Mouse (Mus musculus): ENCODE results near the gene Cyp27b1.

Cyp27b1 gene

DNA sequence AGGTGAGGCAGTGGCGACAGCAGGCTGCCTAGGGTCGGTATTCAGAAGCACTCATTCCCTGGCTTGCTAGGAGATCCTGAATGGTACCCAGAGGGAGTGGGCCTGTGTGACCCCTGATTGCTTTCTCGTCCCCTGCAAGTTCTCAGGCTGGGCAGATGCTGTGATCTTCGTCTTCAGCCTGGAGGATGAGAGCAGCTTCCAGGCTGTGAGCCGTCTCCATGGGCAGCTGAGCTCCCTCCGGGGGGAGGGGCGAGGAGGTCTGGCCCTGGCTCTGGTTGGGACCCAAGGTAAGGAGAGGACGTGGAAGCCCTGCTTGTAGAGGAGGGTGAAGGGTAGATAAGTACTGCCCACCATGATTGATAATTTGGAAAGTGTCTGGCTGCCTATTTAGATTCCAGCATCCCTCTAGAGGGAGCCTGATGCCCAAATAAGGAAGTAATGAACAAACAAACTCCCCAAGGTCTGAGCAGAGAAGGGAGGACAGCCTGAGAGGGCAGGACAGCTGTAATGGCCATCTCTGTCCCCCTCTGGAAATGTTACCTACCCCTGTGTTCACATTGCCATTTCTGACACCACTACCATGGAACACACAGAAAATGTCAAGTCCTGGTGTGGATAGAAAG, 35.4 kb downstream of the Cyp27b1 start:
- Histone ChIP-seq H3K36me3 (ENCODE audit: control insufficient read depth, insufficient read depth, low read length, poor library complexity, severe bottlenecking) (peaks cover 18% of the 10 kb centered on the region), H3K27me3 (ENCODE audit: control insufficient read depth, insufficient read depth, low read length, poor library complexity, severe bottlenecking) (no peaks in the 10 kb centered on the region)
- DNase-seq (ENCODE audit: low read depth, low spot score), result no peak

DNA sequence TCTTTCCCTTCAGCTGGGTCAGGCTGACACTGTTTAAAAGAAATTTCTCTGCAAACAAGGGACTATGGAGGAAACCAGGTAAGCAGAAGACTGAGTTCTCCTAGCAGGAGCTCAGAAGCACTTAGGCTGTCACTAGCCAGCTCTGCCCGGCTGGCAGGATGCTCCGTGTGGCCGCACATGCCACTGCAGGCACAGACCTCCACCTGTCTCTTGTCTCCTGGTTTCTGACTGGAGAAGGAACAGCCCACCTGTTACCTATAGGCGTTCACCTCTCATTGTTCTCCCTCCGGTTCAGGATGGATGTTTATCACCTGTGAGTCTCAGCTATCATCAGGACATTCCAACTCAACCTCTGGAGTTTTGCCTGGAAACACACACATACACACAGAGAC, 35.9 kb downstream of the Cyp27b1 start:
- no peak for DNase-seq (ENCODE audit: low read depth, low spot score)
- H3K27me3 ChIP-seq (ENCODE audit: control insufficient read depth, insufficient read depth, low read length, poor library complexity, severe bottlenecking), result no peaks in the 10 kb centered on the region
- H3K36me3 ChIP-seq (ENCODE audit: control insufficient read depth, insufficient read depth, low read length, poor library complexity, severe bottlenecking), result peaks cover 18% of the 10 kb centered on the region

DNA sequence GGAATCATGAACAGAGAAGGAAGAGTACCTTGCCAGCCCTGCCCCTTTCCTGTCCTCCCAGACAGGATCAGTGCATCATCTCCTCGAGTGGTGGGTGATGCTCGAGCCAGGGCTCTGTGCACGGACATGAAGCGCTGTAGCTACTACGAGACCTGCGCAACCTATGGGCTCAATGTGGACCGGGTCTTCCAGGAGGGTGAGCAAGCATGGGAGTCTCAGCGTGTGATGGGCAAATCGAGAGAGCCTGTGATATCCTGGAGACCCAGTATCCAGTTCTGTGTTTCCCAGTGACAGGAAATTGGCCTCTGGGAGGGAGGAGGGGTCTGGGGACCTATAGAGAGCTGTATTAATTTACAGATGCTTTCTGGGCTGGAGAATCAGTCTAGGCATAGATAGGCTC, 37.0 kb downstream of the Cyp27b1 start:
- H3K36me3 ChIP-seq (ENCODE audit: control insufficient read depth, insufficient read depth, low read length, poor library complexity, severe bottlenecking), result peaks cover 16% of the 10 kb centered on the region
- no peaks in the 10 kb centered on the region for H3K27me3 ChIP-seq (ENCODE audit: control insufficient read depth, insufficient read depth, low read length, poor library complexity, severe bottlenecking)
- DNase-seq (ENCODE audit: low read depth, low spot score), result no peak

DNA sequence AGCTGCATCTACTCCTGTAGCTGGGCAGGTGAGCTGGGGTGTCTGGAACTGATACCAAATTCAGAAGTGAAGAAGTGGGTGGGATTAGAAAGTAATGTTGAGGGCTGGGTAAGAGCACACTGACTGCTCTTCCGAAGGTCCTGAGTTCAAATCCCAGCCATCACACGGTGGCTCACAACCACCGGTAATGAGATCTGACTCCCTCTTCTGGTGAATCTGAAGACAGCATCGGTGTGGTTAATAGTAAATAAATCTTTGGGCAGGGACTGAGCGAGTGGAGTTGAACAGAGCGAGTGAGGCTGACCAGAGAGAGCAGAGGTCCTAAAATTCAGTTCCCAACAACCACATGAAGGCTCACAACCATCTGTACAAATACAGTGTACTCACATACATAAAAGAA, 37.6 kb downstream of the Cyp27b1 start:
- DNase-seq (ENCODE audit: low read depth, low spot score), result no peak
- no peaks in the 10 kb centered on the region for H3K27me3 ChIP-seq (ENCODE audit: control insufficient read depth, insufficient read depth, low read length, poor library complexity, severe bottlenecking)
- H3K36me3 ChIP-seq (ENCODE audit: control insufficient read depth, insufficient read depth, low read length, poor library complexity, severe bottlenecking), result peaks cover 18% of the 10 kb centered on the region

DNA sequence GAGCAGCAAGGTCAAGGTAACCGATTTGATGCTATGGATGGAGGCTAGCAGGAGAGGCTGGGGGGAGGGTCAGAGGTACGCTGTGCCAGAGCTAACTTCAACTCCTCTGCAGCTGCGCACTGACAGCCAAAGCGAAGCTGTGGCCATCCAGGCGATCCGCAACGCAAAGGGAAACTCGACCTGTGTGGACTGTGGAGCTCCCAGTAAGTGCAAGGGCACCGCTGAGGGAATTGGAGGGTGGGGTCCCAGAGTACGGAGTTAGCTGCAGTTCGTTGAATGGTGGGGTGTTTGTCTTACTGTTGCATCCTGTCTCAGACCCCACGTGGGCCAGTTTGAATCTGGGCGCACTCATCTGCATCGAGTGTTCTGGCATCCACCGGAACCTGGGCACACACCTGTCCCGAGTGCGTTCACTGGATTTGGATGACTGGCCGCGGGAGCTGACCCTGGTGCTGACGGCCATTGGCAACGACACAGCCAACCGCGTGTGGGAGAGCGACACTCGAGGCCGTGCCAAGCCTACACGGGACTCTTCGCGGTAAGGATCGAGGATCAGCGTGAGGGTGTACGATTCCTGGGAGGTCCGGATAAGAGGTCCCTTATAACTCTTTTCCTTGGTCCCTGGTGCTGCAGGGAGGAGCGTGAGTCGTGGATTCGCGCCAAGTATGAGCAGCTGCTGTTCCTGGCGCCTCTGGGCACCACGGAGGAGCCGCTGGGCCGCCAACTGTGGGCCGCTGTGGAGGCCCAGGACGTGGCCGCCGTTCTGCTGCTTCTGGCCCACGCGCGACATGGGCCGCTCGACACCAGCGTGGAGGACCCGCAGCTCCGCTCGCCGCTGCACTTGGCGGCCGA, 42.7 kb downstream of the Cyp27b1 start:
- no peak for DNase-seq (ENCODE audit: low read depth, low spot score)
- H3K36me3 ChIP-seq (ENCODE audit: control insufficient read depth, insufficient read depth, low read length, poor library complexity, severe bottlenecking), result peaks cover 21% of the 10 kb centered on the region
- no peaks in the 10 kb centered on the region for H3K27me3 ChIP-seq (ENCODE audit: control insufficient read depth, insufficient read depth, low read length, poor library complexity, severe bottlenecking)

DNA sequence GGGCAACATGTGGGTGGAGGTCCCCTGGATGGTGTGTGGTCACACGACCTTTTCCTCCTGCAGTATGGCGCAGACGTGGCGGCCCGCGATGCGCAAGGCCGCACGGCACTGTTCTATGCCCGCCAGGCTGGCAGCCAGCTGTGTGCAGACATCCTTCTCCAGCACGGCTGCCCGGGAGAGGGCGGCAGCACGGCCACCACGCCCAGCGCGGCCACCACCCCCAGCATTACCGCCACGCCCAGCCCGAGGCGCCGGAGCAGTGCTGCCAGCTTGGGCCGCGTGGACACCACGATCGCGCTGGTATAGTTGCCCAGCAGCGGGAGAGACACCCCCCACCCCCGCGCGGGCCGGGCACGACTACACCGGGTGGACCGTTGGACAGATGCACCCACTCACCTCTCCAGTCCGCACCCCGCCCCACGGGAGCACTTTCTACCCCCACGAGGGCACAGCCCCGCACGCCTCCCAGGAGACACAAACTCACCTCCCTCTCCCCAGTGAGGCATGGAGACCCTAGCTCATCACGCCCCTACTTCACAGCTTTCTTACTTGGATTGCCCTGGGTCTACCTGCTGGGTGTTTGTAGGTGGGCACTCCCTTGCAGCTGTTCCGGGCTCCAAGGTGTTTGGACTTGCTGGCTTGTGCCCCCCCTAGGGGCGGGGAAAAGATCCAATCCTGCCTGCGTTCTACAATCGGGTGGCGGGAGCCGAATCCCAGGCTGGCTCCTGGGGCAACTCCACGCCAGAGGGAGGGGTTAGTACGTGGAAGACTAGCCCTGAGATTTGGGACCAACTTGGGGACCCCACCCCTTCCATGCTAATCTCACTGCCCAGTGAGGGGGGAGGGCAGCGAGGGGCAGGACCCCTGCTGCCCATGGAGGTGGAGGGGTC, 43.7 kb downstream of the Cyp27b1 start:
- no peaks in the 10 kb centered on the region for H3K27me3 ChIP-seq (ENCODE audit: control insufficient read depth, insufficient read depth, low read length, poor library complexity, severe bottlenecking)
- peaks cover 22% of the 10 kb centered on the region for H3K36me3 ChIP-seq (ENCODE audit: control insufficient read depth, insufficient read depth, low read length, poor library complexity, severe bottlenecking)
- no peak for DNase-seq (ENCODE audit: low read depth, low spot score)

DNA sequence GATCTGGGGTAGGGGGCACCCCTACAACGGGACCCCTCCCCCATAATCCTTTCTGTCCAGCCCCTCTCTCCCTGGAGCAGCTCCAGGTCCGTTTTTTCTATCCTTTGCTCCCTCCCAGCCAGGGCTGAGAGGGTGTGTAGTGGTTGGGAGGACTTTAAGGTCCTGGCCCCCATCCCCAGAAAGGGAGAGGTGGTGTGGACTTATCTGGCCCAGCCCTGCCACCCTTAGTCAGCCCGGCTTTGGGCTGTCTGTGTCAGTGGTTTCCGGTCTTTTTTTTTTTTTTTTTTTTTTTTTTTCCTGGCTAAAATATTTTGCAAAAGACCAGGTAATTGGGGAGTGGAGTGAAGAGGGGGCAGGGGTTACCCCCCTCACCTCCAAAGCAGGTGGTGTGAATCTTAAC, 44.7 kb downstream of the Cyp27b1 start:
- DNase-seq (ENCODE audit: low read depth, low spot score), result no peak
- no peaks in the 10 kb centered on the region for H3K27me3 ChIP-seq (ENCODE audit: control insufficient read depth, insufficient read depth, low read length, poor library complexity, severe bottlenecking)
- H3K36me3 ChIP-seq (ENCODE audit: control insufficient read depth, insufficient read depth, low read length, poor library complexity, severe bottlenecking), result peaks cover 20% of the 10 kb centered on the region

DNA sequence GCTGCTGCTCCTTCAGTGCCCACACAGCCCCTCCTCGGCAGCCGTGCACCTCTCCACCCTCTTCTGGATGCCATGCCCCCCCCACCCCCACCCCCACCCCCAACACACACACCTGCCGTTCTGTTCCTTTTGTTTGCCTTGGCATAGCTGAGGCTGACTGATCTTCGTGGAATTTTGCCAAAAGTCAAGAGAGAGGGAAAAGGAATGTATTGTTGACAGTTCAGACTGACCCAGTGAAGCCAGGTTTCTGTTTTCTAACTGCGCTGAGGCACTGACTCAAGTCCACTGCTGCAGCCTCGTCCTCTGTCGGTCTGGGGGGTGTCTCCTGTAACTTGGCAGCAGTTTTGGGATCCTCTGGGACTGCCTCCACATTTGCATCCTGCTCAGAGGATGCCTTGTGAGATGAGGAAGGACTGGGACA, 46.3 kb downstream of the Cyp27b1 start:
- DNase-seq (ENCODE audit: low read depth, low spot score), result no peak
- peaks cover 17% of the 10 kb centered on the region for H3K36me3 ChIP-seq (ENCODE audit: control insufficient read depth, insufficient read depth, low read length, poor library complexity, severe bottlenecking)

DNA sequence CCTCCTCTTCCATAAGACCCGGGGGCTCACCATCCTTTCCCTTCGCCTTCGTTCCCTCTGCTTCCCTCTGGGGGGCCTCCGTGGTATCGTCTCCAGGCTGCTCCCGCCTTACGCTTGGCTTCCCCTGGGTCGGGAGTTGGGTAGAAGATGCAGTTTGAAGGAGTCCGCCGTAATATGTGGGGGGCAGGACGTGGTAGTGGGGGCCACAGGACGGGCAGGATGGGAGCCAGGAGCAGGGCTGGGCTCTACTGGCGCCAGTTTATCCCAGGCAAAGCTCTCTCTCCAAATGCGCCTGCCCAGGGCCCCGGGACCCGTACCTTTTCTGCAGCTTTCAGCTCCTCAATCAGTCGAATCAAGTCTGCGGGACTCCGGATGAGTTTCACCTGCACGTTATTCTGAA, 50.5 kb downstream of the Cyp27b1 start:
- Histone ChIP-seq H3K36me3 (ENCODE audit: control insufficient read depth, insufficient read depth, low read length, poor library complexity, severe bottlenecking) (peaks cover 8% of the 10 kb centered on the region), H3K27me3 (ENCODE audit: control insufficient read depth, insufficient read depth, low read length, poor library complexity, severe bottlenecking) (no peaks in the 10 kb centered on the region)
- DNase-seq (ENCODE audit: low read depth, low spot score), result no peak

More for the DNA sequence above, 46.3 kb downstream of the Cyp27b1 start:
- H3K27me3 ChIP-seq (ENCODE audit: control insufficient read depth, insufficient read depth, low read length, poor library complexity, severe bottlenecking), result no peaks in the 10 kb centered on the region

DNA sequence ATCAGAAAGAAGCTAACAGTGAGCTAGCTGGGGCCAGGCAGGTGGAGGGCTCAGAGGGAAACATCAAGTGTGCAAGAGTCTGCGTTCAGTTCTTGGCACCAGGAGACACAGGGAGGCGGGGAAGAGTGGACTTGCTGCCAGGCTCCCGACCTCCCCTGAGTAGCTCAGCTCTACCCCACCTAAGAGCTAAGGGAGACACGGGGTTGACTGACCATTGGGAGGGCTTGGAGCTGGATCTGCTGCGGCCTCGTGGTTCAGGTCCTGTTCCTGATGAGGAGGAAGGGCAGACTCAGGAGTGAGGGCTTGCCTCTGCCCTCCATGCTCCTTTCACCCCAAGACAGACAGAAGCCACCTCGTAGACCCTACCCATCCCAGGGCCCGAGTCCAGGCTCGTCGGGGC, 51.1 kb downstream of the Cyp27b1 start:
- H3K36me3 ChIP-seq (ENCODE audit: control insufficient read depth, insufficient read depth, low read length, poor library complexity, severe bottlenecking), result peaks cover 8% of the 10 kb centered on the region
- H3K27me3 ChIP-seq (ENCODE audit: control insufficient read depth, insufficient read depth, low read length, poor library complexity, severe bottlenecking), result no peaks in the 10 kb centered on the region
- no peak for DNase-seq (ENCODE audit: low read depth, low spot score)

DNA sequence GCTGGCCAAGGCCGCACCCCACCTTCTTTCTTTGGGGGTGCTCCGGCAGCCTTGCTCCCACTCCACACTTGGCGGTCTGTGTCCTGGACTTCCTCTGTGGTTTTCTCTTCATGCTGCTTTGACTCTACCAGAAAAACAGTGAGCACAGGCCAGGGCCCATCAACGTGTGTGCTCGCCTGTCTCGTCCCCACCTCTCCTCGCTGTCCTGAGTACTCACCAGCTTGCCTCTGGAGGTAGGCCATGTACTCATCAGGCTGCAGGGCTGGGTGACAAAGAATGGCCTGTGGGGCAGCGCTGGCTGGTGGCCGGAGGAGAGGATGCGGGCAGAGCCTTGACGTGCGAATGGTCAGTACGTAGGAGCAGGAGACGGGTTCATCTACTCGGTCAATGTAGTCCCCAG, 51.8 kb downstream of the Cyp27b1 start:
- peaks cover 6% of the 10 kb centered on the region for H3K36me3 ChIP-seq (ENCODE audit: control insufficient read depth, insufficient read depth, low read length, poor library complexity, severe bottlenecking)
- no peak for DNase-seq (ENCODE audit: low read depth, low spot score)

DNA sequence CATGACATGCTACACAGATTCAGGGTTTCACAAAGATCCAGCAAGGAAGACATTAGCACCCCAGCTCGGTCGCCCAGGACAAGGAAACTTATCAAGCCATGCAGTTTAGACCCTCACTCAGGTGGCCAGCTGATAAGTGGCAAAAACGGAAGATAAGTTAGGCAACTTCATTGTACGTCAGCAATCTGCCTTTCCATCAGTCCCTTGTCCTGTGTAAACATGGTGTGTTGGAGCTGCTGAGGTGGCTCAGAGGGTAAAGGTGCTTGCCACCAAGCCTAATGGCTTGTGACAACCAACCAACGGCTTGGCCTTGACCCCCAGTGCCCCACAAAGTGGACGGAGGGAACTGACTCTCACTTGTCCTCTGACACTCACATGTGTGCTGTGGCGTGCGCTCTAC, 52.4 kb downstream of the Cyp27b1 start:
- H3K27me3 ChIP-seq (ENCODE audit: control insufficient read depth, insufficient read depth, low read length, poor library complexity, severe bottlenecking), result no peaks in the 10 kb centered on the region
- DNase-seq (ENCODE audit: low read depth, low spot score), result no peak

More for the DNA sequence above, 51.8 kb downstream of the Cyp27b1 start:
- no peaks in the 10 kb centered on the region for H3K27me3 ChIP-seq (ENCODE audit: control insufficient read depth, insufficient read depth, low read length, poor library complexity, severe bottlenecking)

DNA sequence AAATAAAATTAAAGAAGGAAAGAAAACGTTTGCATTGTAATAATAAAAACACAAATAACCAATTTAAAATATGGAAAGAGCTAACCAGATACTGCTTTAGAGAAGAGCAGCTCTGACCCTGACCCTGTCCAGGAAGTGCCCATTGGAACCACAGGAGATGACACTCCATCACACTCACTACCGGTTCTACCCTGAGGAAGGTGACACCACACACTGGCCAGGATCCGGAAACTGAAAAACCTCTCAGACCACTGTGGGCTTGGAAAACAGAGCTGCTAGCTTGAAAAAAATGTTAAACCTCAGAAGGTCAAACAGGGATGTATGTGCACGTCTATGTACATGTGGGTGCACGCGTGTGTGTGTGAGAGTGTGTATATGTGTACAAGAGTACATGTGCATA, 53.1 kb downstream of the Cyp27b1 start:
- no peak for DNase-seq (ENCODE audit: low read depth, low spot score)
- Histone ChIP-seq H3K36me3 (ENCODE audit: control insufficient read depth, insufficient read depth, low read length, poor library complexity, severe bottlenecking) (peaks cover 8% of the 10 kb centered on the region), H3K27me3 (ENCODE audit: control insufficient read depth, insufficient read depth, low read length, poor library complexity, severe bottlenecking) (no peaks in the 10 kb centered on the region)

More for the DNA sequence above, 52.4 kb downstream of the Cyp27b1 start:
- H3K36me3 ChIP-seq (ENCODE audit: control insufficient read depth, insufficient read depth, low read length, poor library complexity, severe bottlenecking), result peaks cover 6% of the 10 kb centered on the region

Data from splenic B cell, adult 2 months (primary cell).